Mouse (Mus musculus): ENCODE data around the gene Ciao2b. TPM values are rescaled to one million over a fixed set of nuclear protein-coding genes. Genes with fewer than 3 reads are reported as not detected.
A peak's percentile ranks its signal among the peaks of the same experiment; 100 is the strongest.

Gene Ciao2b
- polyA plus RNA-seq, 1 experiment, result 50.2 TPM

- DNase-seq (ENCODE audit: extremely low spot score in 1 of 2, low spot score in 1 of 2), result peak; percentile 88 to 97
Observed at GRCm38 (mm10) chr8:104591133-104591834, 50.5 kb downstream of the Ciao2b start, which contains the start of gene Pdp2. Pdp2 (plus strand) TSS chr8:104591451.

DNA sequence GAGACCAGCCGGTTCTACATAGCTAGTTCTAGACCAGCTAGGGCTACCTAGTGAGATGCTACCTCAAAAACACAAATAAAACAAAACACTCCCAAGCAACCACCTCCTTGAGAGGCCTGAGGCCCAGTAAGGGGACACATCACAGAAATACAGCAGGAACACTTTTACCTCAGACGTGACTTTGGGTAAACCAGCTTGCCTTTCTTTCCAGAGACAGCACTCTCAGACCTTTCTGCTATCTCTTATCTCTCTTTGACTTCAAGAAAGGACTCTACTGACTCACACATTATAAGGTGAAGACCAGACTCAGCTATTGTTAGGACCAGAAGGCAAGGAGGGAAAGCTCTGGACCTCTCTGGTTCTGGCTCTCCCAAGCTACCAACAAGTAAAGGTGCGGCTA lies 51.5 kb downstream of the Ciao2b start:
- no peak for DNase-seq (ENCODE audit: extremely low spot score in 1 of 2, low spot score in 1 of 2)

Other genes starting within 250 kb of the Ciao2b start
- 40.0 and 43.8 TPM in 2 replicates for gene Cmtm4, start 246.2 kb downstream of the Ciao2b start, polyA plus RNA-seq (2012; rRNA removed)
- gene Dync1li2, start 198.9 kb downstream of the Ciao2b start, polyA plus RNA-seq (2012; rRNA removed), result 154 and 165 TPM in 2 replicates
- gene Terb1, start 132.1 kb downstream of the Ciao2b start, polyA plus RNA-seq (2012; rRNA removed), result 0.74 and 0.86 TPM in 2 replicates
- 78.0 and 87.7 TPM in 2 replicates for gene Nae1, start 107.3 kb downstream of the Ciao2b start, polyA plus RNA-seq (2012; rRNA removed)
- 41.3 and 42.8 TPM in 2 replicates for gene Car7, start 107.3 kb downstream of the Ciao2b start, polyA plus RNA-seq (2012; rRNA removed)
- 4.6 and 5.5 TPM in 2 replicates for gene Pdp2, start 50.5 kb downstream of the Ciao2b start, polyA plus RNA-seq (2012; rRNA removed)
- not detected in 2 replicates for gene Cdh16, start 17.6 kb downstream of the Ciao2b start, polyA plus RNA-seq (2012; rRNA removed)
- gene Rrad, start 10.6 kb downstream of the Ciao2b start, polyA plus RNA-seq (2012; rRNA removed), result 4.0 and 4.1 TPM in 2 replicates
- not detected in 2 replicates for gene Ces2a, start 92.0 kb upstream of the Ciao2b start, polyA plus RNA-seq (2012; rRNA removed)
- 0.04 and 0.08 TPM in 2 replicates for gene Ces2b, start 189.6 kb upstream of the Ciao2b start, polyA plus RNA-seq (2012; rRNA removed)
- not detected in 2 replicates for gene Ces2c, start 205.1 kb upstream of the Ciao2b start, polyA plus RNA-seq (2012; rRNA removed)